Mouse (Mus musculus) liver, adult 2 months (tissue): ENCODE measurements at regions not wholly inside any gene's neighbourhood (a gene's known extent, or its start where the extent isn't known, plus 50 kb on each side); places are given as distances from the start of the nearest gene placed in this dataset.

Source experiments
- CTCF ChIP-seq: fragments of 200-500 bp; IDR thresholded peaks from 2 replicates; pipeline ENCODE4 v1.5.1; 2011; ENCODE audit warnings: low read depth, low read length, control low read depth
- POLR2A ChIP-seq: fragments of 200-500 bp; IDR thresholded peaks from 2 replicates; pipeline ENCODE4 v1.6.1; 2011; ENCODE audit warnings: low read length, control low read depth; ENCODE audit not compliant: insufficient read depth; ENCODE audit errors: extremely low read depth

DNA sequence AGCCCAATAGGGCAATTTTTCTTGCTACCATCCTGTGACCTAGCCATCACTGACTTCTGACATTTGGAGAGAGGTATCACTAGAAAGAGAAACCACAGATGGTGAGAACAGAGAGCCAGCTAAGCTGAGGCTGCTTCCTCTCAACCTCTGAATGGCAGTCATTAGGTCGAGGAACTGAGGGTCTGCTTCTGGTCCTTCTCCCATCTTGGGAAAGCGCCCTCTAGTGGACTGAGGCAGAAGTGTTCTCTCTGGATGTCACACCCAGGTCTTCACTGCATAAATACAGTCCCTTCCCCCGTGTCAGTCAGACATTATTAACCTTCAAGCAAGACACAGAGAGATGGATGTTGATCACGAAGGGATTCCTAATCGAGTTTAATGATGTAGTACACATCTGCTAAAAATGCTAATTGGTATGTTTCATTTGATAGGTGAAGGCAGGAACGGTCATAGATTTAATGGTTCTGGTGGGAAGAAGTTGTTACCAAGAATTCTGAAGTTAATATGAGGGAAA, 326.9 kb downstream of the Mtx2 start:
- TF ChIP-seq CTCF = peak; percentile 51; the same call in 1 of the 2 replicates
- TF ChIP-seq POLR2A = no peak
